Comparison of ENCODE assay signal across 15 mouse cellular contexts in the genomic region with DNA sequence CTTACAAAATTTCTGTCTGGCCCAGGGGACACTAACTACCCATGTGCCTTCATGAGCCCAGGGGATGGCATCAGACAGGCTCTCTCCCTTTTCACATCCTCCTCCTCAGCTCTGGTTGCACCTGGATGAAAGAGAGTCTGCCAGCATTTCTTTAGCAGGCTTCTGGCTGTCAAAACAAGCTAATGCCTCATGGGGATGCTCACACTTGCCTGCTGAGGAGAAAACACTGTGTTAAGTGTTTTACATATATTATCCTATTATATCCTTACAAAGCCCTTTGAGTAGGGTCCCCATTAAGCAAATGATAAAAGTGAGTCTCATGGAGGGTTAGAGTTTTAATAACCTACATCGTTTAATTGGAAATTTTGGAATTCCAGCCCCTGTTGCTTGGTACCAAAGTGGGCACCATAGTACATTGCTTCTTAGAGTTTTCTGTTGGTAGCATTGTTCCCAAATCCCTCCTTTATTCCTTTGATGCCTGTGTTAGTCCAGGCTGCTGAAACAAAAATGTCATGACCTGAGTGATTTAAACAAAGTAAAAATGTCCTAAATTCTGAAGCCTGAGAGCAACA.
"Had no signal": no experiment of that assay in that cellular context is flagged by ENCODE, and none has a peak within 500 bp of the region (broad histone marks: within the 10 kb centered on the region; RNA-seq: fewer than 3 reads in every experiment).

No protein-coding gene starts in this region.

- H3K9ac ChIP-seq: limb, embryonic 15.5 days; liver, embryonic 12.5 days; lung, embryonic 14.5 days; stomach, embryonic 15.5 days had no signal

- H3K27ac ChIP-seq: limb, embryonic 15.5 days; liver, embryonic 12.5 days; macrophage; stomach, embryonic 15.5 days had no signal

- H3K36me3 ChIP-seq: limb, embryonic 15.5 days; liver, embryonic 12.5 days; stomach, embryonic 15.5 days had no signal

- H3K9me3 ChIP-seq: limb, embryonic 15.5 days; stomach, embryonic 15.5 days had no signal

- H3K4me3 ChIP-seq: limb, embryonic 15.5 days; liver, embryonic 12.5 days; megakaryocyte, embryonic 14.5 days; stomach, embryonic 15.5 days had no signal

- ATAC-seq: intestine, postnatal 0 days; liver, embryonic 12.5 days had no signal

- H3K4me1 ChIP-seq: limb, embryonic 15.5 days; liver, embryonic 12.5 days; megakaryocyte, embryonic 14.5 days; stomach, embryonic 15.5 days had no signal

- H3K27me3 ChIP-seq: limb, embryonic 15.5 days; liver, embryonic 12.5 days; megakaryocyte, embryonic 14.5 days; stomach, embryonic 15.5 days had no signal

- H3K4me2 ChIP-seq: limb, embryonic 15.5 days; liver, embryonic 12.5 days; lung, embryonic 14.5 days; stomach, embryonic 15.5 days had no signal

- DNase-seq: kidney, adult 8-10 months; kidney, postnatal 36 days; layer of hippocampus, adult 9-11 months; layer of hippocampus, postnatal 36 days; lung, embryonic 14.5 days; lung, postnatal 10 days; right cerebral cortex, postnatal 4 days; spleen, adult 18-20 months; thymus, postnatal 36 days had no signal
